Mouse (Mus musculus): ENCODE results near the gene Pcsk1n. TPM values are rescaled to one million over a fixed set of nuclear protein-coding genes. Genes with fewer than 3 reads are reported as not detected.
A peak's percentile ranks its signal among the peaks of the same experiment; 100 is the strongest.

Gene Pcsk1n
- polyA plus RNA-seq (2015; fragmentation: Nextera tagmentation; extraction: Ambion mirVana), result 1.7 and 7.7 TPM in 2 replicates

GRCm38 (mm10) chrX:7919601-7920383, at the start of gene Pcsk1n:
TSS of gene Pcsk1n (plus strand) at chrX:7919822.
- Histone ChIP-seq H3K27me3 (peaks cover 65% of the 10 kb centered on the region), H3K36me3 (no peaks in the 10 kb centered on the region), H3K4me1 (peaks cover 6% of the 10 kb centered on the region; the same call in 1 of the 2 replicates), H3K4me2 (peak within 1 kb of the TSS; percentile 48), H3K27ac (no peak within 1 kb of the TSS), H3K4me3 (replicated peaks) (peak within 1 kb of the TSS; percentile 21; the same call in 1 of the 2 replicates), H3K9me3 (replicated peaks) (no peaks in the 10 kb centered on the region), H3K9ac (no peak within 1 kb of the TSS)
- peak; percentile 43; the same call in 1 of the 2 replicates for ATAC-seq (replicated peaks; ENCODE audit: low FRiP score)
- WGBS, result 18% methylated on average over 31 of the region's 40 CpGs

DNA sequence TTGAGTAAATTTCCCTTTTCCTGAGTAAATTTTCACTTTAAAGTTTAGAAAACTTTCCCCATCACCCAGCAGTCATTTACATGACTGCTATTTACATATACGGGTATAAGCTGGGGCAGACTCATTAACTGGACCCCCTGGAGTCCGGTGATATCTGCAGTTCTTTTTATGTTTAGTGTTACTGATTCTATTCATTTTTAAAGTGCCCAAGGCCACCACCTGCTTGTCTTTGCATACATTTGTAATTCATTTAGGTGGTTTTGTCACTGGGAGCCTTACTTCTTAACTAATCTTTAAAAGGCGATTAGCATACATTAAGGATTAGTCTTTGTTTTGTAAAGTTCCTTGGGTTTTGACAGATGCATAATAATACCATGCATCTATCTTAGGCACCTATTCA, 49.8 kb upstream of the Pcsk1n start:
- Histone ChIP-seq H3K9ac (no peak overlapping the region), H3K27me3 (no peaks in the 10 kb centered on the region), H3K4me2 (no peak overlapping the region), H3K4me3 (replicated peaks) (no peak overlapping the region), H3K27ac (no peak overlapping the region), H3K4me1 (no peaks in the 10 kb centered on the region), H3K9me3 (replicated peaks) (no peaks in the 10 kb centered on the region), H3K36me3 (peaks cover 52% of the 10 kb centered on the region)
- ATAC-seq (replicated peaks; ENCODE audit: low FRiP score), result no peak
- 45% methylated on average over 3 of the region's 3 CpGs for WGBS

DNA sequence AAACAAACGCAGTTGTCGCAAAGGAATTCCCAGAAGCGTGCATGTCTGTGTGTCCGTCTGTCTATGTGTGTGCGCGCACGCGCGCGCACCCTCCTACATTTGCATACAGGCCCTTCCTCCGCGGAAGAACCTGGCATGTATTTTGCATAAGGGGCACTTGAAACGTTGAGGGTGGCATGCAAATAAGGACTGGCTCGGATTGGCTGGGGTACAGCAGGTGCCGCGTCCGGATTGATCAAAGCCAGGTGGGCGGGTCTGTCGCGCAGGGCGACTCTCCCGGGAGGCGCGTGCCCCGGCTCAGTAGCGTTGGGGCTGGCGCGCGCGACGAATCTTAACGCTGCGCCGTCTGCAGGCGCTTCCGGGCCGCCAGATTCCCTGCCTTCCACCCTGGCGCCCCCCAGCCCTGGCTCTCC, 41.6 kb upstream of the Pcsk1n start, which contains the start of gene Pim2:
TSS of gene Pim2 (plus strand) at position 256 of the 413 bp plus-strand sequence.
- Histone ChIP-seq H3K4me3 (replicated peaks) (peak within 1 kb of the TSS; percentile 51), H3K4me1 (peaks cover 11% of the 10 kb centered on the region; the same call in 1 of the 2 replicates), H3K9ac (peak within 1 kb of the TSS; percentile 49; the same call in 1 of the 2 replicates), H3K27me3 (no peaks in the 10 kb centered on the region), H3K9me3 (replicated peaks) (no peaks in the 10 kb centered on the region), H3K4me2 (peak within 1 kb of the TSS; percentile 85), H3K27ac (no peak within 1 kb of the TSS), H3K36me3 (peaks cover 16% of the 10 kb centered on the region)
- peak; percentile 95 for ATAC-seq (replicated peaks; ENCODE audit: low FRiP score)
- 16% methylated on average over 30 of the region's 38 CpGs for WGBS

- Histone ChIP-seq H3K4me2 (peak overlapping the region; percentile 85), H3K4me1 (peaks cover 11% of the 10 kb centered on the region; the same call in 1 of the 2 replicates), H3K9ac (peak overlapping the region; percentile 49; the same call in 1 of the 2 replicates), H3K4me3 (replicated peaks) (peak overlapping the region; percentile 51), H3K27me3 (no peaks in the 10 kb centered on the region), H3K36me3 (peaks cover 12% of the 10 kb centered on the region; the same call in 1 of the 2 replicates), H3K27ac (no peak overlapping the region), H3K9me3 (replicated peaks) (no peaks in the 10 kb centered on the region)
- WGBS, result 18% methylated on average over 21 of the region's 21 CpGs
- peak; percentile 41 for ATAC-seq (replicated peaks; ENCODE audit: low FRiP score)
Measured at GRCm38 (mm10) chrX:7878495-7878894, 41.1 kb upstream of the Pcsk1n start.

DNA sequence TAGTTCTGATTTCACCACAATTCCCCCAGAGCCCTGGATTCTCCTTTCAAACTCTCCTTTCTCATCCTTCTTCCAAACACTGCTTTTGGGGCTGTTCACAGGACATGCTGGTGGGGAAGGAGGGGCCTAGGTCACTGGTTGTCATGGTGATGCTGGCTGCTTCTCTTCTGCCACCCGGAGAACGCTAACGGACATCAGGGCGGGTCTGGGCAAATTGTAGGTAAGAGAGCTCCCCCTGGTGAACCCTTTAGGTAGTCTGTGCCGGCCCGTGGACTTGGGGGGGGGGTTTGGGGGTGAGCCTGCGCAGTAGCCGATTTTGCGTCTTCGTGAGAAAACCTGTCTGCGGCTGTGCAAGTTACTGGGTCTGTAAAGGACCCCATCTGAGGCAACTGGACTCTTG, 39.8 kb upstream of the Pcsk1n start:
- no peaks in the 10 kb centered on the region for H3K36me3 ChIP-seq
- ATAC-seq (replicated peaks; ENCODE audit: low FRiP score), result peak; percentile 34; the same call in 1 of the 2 replicates
- peak overlapping the region; percentile 14; the same call in 1 of the 2 replicates for H3K4me3 ChIP-seq (replicated peaks)

GRCm38 (mm10) chrX:7883841-7884567, 35.6 kb upstream of the Pcsk1n start, which contains the start of gene Slc35a2:
TSS of gene Slc35a2 (plus strand) at chrX:7884028.
- Histone ChIP-seq H3K4me1 (peaks cover 12% of the 10 kb centered on the region; the same call in 1 of the 2 replicates), H3K9ac (peak within 1 kb of the TSS; percentile 38; the same call in 1 of the 2 replicates), H3K27ac (peak within 1 kb of the TSS; percentile 90), H3K4me2 (peak within 1 kb of the TSS; percentile 58), H3K27me3 (no peaks in the 10 kb centered on the region), H3K36me3 (peaks cover 11% of the 10 kb centered on the region; the same call in 1 of the 2 replicates), H3K9me3 (replicated peaks) (no peaks in the 10 kb centered on the region), H3K4me3 (replicated peaks) (peak within 1 kb of the TSS; percentile 63)
- WGBS, result 14% methylated on average over 49 of the region's 49 CpGs
- ATAC-seq (replicated peaks; ENCODE audit: low FRiP score), result peak; percentile 95

More for the DNA sequence above, 39.8 kb upstream of the Pcsk1n start:
- no peak overlapping the region for H3K9ac ChIP-seq
- no peaks in the 10 kb centered on the region for H3K9me3 ChIP-seq (replicated peaks)
- peak overlapping the region; percentile 85 for H3K4me2 ChIP-seq
- no peaks in the 10 kb centered on the region for H3K27me3 ChIP-seq
- no peak overlapping the region for H3K27ac ChIP-seq
- WGBS, result 16% methylated on average over 11 of the region's 11 CpGs
- peaks cover 14% of the 10 kb centered on the region; the same call in 1 of the 2 replicates for H3K4me1 ChIP-seq

DNA sequence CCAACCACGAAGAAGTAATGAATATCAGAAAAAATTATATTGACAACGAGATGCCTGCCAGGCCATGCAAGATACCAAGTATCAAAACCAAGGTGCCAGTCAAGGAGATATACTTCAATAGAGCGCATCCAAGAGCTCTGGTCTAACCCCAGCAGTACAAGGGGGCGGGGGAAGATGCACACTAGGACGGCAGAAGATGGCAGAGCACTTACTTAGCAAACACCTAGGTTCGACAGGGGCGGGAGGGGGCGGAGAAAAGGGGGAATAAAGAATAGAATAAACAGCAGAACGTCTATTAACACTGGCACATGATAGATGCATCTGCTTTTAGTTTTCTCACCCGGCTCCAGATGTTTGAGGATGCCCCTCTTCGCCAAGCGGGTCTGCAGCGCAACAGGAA, 21.4 kb upstream of the Pcsk1n start:
- H3K4me3 ChIP-seq (replicated peaks), result peak overlapping the region; percentile 67
- 0 out of 2 replicates have a peak, but pooled peaks cover 9% of the 10 kb centered on the region for H3K4me1 ChIP-seq
- H3K9me3 ChIP-seq (replicated peaks), result no peaks in the 10 kb centered on the region
- WGBS, result 32% methylated on average over 13 of the region's 13 CpGs
- H3K36me3 ChIP-seq, result peaks cover 26% of the 10 kb centered on the region
- H3K27ac ChIP-seq, result peak overlapping the region; percentile 88; the same call in 1 of the 2 replicates
- peak overlapping the region; percentile 58 for H3K4me2 ChIP-seq
- H3K27me3 ChIP-seq, result no peaks in the 10 kb centered on the region
- H3K9ac ChIP-seq, result peak overlapping the region; percentile 50
- no peak for ATAC-seq (replicated peaks; ENCODE audit: low FRiP score)

DNA sequence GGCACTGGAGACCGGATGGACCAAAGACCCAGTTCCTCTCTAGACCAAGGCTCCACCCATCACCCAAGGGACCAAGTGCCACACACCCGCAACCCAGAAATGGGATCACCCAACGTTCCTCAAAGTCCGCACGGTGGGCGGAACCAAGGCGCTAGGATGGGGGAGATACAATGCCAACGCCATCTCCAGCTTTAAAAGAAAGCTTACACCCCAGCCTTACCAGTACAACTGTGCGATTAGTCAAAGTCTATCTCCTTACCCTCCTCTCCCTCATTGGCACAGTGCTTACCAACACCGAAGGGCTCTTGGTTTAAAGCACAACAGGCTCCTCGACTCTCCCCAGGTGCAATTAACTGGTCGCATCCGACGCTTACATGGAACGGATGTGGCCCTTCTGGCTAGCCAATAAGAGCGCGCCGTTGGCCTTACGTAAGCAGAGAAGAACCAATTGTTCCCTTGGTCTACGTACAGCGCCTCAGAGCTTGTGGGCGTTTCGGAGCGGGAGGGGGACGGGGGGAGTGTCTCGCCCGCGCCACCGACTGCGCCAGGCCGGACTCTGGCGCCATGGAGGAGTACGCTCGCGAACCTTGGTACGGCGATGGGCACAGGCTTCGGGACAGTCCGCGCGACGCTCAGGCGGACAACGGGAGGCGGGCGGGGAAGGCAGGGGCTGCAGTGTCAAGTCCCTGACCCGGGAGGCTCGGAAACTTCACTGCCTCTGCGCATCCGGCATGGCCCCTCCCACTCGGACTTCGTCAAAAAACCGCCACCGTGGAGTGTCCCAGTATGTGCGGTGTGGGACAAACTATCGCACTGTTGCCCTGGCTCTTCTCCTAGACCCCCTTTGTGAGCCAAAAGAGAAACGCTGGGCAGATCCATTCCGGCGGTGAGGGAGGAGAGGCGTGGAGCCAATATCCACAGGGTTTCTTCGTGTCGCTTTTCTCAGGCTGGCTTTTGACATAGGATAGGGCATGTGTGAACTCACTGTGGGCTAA, 20.4 kb upstream of the Pcsk1n start, which contains the start of the genes Pqbp1 and Timm17b:
TSS of gene Pqbp1 (minus strand) at position 390 of the 995 bp plus-strand sequence.
TSS of gene Timm17b (plus strand) at position 478 of the 995 bp plus-strand sequence.
- H3K36me3 ChIP-seq, result peaks cover 27% of the 10 kb centered on the region

DNA sequence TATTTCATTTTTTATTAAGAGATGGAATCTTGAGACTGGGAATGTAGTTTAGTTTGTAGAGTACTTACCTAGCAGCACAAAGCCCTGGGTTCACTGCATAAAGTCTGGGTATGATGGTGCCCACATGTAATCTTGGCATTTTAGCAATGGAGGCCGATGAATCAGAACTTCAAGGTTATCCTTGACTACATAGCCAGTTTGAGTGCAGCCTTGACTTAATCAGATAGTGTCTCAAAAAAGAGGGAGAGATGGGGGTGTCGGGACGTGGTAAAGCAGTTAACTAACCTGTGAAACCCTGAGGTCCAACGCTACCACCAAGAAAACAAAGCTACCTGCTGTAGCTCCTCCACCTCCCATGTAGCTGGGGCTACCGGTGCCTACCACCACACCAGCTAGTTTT, 15.2 kb upstream of the Pcsk1n start:
- Histone ChIP-seq H3K9ac (no peak overlapping the region), H3K27ac (no peak overlapping the region), H3K4me2 (no peak overlapping the region), H3K4me1 (0 out of 2 replicates have a peak, but pooled peaks cover 3% of the 10 kb centered on the region), H3K4me3 (replicated peaks) (no peak overlapping the region), H3K9me3 (replicated peaks) (no peaks in the 10 kb centered on the region), H3K36me3 (peaks cover 27% of the 10 kb centered on the region), H3K27me3 (no peaks in the 10 kb centered on the region)
- ATAC-seq (replicated peaks; ENCODE audit: low FRiP score), result no peak
- 94% methylated on average over 5 of the region's 5 CpGs for WGBS

More for the DNA sequence above, 20.4 kb upstream of the Pcsk1n start, which contains the start of the genes Pqbp1 and Timm17b:
- peak within 1 kb of the TSS; percentile 67 for H3K4me3 ChIP-seq (replicated peaks)
- H3K9me3 ChIP-seq (replicated peaks), result no peaks in the 10 kb centered on the region
- peak; percentile 99 for ATAC-seq (replicated peaks; ENCODE audit: low FRiP score)
- WGBS, result 21% methylated on average over 62 of the region's 62 CpGs
- H3K4me1 ChIP-seq, result 0 out of 2 replicates have a peak, but pooled peaks cover 9% of the 10 kb centered on the region
- H3K9ac ChIP-seq, result peak within 1 kb of the TSS; percentile 50
- peak within 1 kb of the TSS; percentile 58 for H3K4me2 ChIP-seq
- H3K27ac ChIP-seq, result peak within 1 kb of the TSS; percentile 88
- H3K27me3 ChIP-seq, result no peaks in the 10 kb centered on the region

DNA sequence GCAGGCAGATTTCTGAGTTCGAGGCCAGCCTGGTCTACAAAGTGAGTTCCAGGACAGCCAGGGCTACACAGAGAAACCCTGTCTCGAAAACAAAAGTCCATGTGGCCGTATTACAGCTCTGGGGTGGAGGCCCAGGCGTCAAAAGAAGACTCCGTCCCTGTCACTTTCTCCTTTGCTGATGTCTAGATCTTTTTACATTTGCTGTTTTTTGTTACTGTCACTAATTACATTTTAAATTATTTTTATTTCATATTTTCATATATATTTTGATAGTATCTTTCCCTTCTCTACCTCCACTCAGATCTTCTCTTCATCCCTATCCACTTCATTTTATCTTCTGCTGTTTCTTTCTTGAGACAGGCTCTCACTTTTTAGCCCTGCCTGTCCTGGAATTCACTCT, 11.9 kb upstream of the Pcsk1n start, which contains the start of gene Gm10491:
TSS of gene Gm10491 (minus strand) at position 101 of the 400 bp plus-strand sequence.
- H3K27ac ChIP-seq, result no peak within 1 kb of the TSS
- WGBS, result 85% methylated on average over 5 of the region's 5 CpGs
- H3K4me2 ChIP-seq, result no peak within 1 kb of the TSS
- peaks cover 27% of the 10 kb centered on the region for H3K36me3 ChIP-seq
- no peaks in the 10 kb centered on the region for H3K4me1 ChIP-seq
- no peak within 1 kb of the TSS for H3K9ac ChIP-seq
- no peak within 1 kb of the TSS for H3K4me3 ChIP-seq (replicated peaks)
- ATAC-seq (replicated peaks; ENCODE audit: low FRiP score), result no peak
- no peaks in the 10 kb centered on the region for H3K9me3 ChIP-seq (replicated peaks)
- H3K27me3 ChIP-seq, result no peaks in the 10 kb centered on the region
